Mouse (Mus musculus) kidney, adult 18-20 months (tissue): ENCODE measurements at regions not wholly inside any gene's neighbourhood (a gene's known extent, or its start where the extent isn't known, plus 50 kb on each side); places are given as distances from the start of the nearest gene placed in this dataset.
A peak's percentile ranks its signal among the peaks of the same experiment; 100 is the strongest.

Experiments used
- DNase-seq: peaks from one replicate; pipeline ENCODE4 v3.0.0; 2021

DNA sequence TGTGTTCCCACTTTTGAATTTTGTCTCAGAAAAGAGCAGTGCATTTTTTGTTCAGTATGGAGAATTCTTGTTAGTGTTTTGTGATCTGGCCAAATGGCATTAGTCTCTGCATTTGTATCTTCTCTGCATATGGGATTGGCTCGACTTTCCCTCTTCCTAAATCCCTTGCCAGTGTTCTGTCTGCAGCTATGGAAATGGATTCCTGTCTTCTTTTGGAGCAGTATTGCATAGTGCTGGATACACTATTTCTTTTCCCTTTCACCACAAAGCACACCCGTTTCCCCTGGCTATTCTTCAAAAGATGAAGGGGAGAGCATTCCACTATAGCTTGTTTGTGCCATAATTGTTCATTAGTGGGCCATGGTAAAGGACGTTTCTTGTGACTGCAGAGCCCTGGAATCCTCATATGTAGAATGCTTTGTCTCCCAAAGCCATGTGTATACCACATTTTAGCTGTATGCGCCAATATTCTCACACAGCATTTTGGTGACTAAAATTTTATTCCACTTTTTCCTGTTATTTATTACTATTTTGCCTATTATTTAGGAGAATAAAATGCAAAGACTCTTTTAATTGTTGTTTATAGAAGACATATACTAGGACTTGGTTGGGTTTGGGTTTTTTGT lies 197.8 kb downstream of the Hs3st1 start:
- no peak for DNase-seq

DNA sequence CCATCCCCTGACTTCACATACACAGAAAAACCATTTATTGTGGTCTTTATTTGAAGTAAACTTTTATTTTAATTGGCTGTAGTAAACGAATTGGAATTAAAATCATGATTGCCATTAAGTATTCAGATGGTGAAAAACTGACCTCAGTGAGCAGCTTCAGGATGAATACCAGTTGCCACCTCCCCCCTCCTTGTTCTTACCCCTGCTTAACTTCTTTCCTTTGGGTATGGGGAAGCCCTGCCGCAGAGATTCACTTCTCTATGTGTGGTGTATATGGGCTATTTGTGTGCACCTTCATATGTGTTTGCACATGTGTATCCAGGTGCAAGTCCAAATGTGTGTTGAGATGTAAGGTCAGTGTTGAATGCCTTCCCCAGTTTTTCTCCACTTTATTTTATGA lies 218.2 kb downstream of the Hs3st1 start:
- no peak for DNase-seq

DNA sequence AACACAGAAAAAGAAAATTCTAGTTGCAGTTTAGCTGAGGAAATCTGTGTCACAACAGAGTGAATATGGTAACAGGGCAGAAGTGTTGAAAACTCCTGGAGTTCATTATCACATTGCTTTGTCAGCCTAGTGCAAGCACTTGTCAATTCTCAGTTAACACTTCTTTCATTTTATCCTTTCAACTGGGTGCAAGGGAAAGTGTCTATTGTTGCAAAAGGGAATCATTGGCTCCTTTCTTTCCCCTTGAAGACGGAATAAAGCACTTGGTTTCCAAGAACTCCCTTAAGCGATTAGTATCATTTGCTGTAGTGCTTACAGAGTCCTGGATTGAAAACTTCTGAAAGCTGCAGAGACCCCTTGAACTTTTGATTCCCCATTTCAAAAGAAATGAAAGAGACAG lies 218.9 kb downstream of the Hs3st1 start:
- DNase-seq: no peak

DNA sequence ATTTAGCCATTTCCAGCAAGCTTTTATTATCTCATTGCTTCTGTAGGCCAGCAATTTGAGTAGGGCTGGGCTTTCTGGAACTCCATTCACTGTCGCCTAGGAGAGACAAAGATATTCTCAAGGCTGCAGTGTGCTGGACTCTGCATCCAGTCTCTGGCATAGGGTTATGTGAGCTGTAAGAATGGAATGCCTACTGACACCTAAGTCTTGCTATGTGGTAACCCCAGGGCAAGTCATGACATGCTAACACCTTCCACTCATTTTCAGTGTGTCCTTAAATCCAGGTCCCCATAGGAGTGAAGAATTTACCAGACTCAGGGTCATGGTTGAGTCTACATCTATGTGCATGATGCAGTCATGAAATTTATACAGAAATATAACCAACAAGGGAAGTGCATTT lies 245.0 kb downstream of the Hs3st1 start:
- DNase-seq: no peak

DNA sequence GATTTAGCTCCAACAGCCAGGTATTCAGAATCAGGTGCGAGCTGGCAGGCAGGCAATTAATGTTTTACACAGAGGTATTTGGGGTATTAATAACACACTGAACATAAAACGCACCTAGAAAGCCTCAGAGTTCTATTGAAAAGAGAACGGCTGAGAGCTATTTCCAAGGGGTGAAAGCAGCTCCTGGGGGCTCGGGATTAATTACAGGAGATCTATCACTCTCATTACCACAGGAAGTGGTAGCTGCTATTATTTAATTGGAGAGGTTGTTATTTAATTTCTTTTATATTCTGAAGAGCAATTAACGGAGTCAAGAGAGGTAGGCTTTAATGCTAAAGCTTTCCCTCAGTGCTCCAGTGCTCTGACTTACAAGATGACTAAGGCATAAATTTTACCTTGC lies 272.5 kb downstream of the Hs3st1 start:
- DNase-seq: no peak

DNA sequence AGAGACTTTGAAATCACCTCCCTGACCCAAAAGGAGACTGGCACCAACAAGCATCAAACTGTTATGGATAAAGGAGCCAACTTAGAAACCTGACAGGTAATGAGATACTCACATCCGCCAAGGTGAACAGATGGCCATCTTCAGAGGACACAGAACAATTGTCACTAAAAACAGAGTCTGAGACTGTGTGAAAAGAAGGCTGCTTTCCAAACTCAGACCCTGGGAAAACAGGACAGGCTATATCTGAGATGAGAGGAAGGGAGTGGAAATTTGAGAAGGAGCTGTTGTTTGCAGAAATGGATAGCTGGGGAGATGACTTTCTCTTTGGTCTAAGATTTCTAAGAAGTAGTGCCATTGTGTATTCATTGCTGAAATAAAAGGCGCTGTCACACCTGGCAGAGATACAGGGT lies 297.2 kb downstream of the Hs3st1 start:
- no peak for DNase-seq

DNA sequence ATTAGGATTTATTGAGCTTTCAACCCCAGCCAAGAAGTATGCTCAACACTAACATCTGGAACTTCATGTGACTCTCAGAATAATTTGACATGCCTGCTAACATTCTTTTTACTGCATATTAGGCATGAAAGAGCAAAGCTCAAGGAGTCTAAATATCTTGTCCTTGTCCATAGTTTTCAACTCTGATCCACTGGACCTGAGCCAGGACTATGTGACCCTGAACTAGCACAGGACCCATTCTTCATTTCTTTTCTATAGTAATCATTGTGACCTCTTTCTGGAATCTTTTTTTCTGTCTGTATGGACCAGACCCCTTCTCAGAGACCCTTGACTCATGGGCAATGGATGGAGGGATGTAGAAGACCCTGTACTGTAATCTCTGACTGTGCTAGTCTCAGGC lies 301.6 kb downstream of the Hs3st1 start:
- no peak for DNase-seq

DNA sequence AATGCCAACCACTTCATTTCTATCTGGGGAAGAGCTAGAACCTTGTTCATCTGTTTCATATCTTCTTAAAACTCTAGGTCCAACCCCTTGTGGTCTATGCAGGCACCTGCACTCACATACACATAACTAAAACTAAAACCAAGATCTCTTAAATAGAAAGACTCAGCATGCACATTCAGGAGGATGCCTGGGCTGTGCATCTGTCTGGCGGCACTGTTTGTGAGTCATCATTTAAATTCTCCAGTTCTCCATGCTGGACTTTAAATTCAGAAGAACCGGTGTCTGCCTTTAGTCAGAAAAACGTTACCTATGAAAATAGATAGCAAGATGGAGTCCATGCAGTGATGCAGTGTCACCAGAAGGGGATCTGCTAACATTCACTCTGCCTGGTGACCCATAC lies 314.5 kb downstream of the Hs3st1 start:
- DNase-seq: no peak

DNA sequence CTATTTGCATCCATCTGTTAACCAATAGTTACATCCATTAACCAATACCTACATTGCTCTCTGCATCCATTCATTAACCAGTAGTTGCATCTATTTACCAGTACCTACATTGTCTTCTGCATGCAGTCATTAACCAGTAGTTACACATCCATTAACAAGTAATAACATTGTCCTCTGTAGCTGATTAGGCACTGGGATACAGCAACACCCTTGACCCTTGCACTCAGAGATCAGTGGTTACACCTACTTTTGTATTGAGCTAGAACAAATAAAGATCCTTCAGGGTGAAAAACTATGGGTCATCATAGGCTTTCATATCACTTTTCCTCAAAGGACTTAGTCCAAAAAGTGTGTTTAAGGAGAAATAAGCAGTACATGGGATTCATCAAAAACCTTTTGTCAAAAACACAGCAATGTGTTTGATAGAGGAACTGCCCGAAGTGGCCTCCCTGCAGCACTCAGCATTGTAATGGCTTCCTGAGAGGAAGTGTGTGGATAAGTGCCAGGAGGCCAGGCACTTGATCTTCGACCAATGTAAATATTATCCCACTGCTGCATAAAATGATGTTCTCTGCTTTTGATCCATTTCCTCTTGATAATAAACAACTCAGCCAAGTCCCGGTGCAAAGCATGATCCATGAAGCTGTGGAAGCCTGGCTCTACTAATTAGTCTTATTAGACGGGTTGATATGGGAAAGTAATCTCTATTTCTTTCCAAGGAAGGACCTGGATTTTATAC lies 317.6 kb downstream of the Hs3st1 start:
- peak; percentile 25 for DNase-seq

DNA sequence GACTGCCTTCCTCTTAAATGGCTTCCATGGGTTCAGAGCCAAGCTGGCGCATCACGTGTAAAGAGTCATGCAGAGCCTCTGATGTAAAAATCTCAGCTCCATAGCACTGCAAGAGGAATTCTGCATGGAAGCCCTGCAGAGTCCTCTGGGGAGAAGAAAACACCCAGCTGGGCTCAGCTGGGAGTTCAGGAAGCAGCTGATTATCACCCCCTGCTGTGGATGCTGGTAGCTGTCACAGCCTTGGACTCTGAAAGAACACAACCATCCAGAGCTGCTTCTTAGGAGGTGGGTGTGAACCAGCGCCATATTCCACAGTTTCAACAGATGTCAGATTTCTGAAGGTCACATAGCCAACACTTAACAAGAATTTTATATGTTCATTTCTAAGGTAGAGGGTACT lies 329.2 kb downstream of the Hs3st1 start:
- DNase-seq: no peak

DNA sequence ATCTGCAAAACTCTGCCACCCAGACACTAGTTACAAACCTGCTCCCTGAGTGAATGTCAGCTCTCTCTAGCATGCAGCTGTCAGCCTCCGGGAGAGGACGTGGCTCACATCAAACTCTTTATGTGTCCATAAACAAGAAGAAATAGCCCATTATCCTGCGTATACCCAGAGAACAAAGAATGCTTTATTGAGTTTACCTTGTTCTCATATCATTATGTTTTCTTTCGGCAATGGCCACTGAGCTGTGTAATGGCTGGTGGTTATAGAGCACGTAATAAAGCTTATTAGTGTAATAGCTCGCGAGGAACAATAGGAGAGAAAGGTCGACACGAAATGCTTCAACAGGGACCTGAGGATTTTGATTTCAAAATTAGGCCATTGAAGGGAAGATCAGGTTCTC lies 331.6 kb downstream of the Hs3st1 start:
- DNase-seq: no peak

DNA sequence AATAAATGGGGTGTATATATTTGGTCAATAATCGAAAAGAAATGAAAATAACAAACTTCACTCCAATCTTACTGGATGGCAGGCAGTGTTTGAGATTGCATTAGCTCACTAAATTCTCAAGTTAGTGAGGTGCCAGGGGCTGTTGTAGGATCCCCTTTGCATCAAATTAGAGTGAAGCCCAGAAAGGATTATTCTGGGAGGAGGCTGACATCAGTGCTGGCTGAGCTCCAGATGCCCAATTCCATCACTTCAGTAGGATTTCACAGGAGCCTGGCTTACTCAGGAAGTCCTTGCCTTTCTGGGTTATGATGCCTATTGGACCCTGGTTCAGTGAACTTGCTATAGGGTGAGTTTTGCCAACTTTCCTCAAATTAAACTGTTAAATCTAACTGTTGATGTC lies 336.5 kb downstream of the Hs3st1 start:
- DNase-seq: no peak

DNA sequence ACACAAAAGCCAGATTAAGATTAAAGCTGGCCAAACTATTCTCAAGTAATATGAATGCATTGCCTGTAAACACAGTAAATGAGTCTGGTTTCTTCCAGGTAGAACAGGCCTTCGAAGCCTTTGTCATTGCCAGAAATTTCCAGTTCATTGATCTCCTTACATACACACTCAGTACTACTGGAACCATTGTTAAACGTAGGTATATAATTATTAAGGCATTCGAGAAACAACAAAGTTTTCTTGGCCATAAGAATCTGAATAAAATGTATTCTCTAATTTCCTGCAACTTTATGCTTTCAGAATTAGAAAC lies 337.5 kb downstream of the Hs3st1 start:
- DNase-seq: no peak

DNA sequence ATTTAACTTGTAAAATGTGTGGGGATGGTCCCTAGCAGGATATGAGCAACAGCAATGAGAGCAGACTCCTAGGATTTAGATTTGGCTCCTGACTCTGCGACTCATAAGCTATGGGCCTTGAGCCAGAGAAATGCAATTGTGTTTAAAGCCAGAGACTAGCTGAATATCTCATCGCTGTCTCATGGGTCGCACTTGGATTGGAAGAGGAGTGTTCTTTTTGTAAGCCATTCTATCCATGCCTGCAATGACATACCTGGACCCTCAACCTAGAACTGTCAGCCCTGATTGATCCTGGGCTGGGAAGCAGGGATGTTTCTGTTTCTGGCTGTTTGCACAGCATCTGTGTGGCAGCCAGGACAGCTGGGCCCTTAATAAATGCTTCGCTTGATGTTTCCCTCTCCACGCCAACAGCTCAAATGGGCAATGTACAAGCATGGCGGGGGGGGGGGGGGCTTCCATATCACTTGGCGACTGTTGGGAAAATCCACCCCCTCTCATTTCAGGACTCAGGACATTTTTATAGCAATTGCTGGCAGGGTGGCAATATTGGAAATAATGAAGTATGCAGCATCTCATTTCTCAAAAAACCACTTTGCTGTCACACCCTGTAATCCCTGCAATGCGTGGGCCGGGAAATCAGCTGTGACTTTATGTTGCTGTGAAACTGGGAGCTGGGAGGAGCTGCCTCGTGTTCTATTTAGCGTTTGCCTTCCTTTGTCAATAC lies 338.0 kb downstream of the Hs3st1 start:
- no peak for DNase-seq

DNA sequence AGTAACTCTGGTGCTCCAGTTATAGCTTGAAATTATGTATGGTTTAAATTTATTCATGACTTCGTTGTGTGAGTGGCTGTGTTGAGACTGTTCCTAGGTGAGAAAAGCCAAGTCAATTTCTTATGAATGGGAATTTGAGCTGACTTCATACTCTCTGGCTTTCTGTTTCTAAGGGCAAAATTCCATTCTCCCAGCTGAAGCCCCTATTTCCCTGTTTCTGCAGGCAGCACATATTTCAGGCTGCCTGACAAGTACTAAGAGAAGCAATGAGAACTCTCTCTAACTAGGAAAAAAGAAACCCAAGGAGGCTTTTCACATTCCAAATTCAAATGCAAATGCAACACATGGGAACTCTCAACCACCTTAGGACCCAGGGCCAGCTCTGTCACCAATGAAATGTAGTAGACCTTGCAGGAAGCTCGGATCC lies 338.7 kb downstream of the Hs3st1 start:
- DNase-seq: no peak

DNA sequence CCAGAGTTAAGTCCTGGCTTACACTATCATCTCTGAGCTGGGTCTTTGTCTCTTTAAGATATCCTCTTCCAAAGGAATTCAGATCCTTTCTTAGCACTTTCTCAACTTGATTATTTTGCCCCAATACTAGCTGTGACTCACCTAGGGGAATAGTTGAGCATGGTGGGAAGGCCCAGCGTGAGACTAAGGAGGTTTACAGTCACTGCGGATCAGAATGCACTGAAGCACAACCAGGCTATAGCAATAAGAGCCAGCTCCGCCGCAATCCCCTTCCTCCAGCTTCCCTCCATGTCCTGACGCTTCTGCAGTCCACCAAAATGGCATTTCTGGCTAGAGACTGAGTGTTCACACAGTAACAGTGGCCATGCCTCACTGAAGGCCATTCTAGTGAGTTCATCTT lies 342.5 kb downstream of the Hs3st1 start:
- no peak for DNase-seq

DNA sequence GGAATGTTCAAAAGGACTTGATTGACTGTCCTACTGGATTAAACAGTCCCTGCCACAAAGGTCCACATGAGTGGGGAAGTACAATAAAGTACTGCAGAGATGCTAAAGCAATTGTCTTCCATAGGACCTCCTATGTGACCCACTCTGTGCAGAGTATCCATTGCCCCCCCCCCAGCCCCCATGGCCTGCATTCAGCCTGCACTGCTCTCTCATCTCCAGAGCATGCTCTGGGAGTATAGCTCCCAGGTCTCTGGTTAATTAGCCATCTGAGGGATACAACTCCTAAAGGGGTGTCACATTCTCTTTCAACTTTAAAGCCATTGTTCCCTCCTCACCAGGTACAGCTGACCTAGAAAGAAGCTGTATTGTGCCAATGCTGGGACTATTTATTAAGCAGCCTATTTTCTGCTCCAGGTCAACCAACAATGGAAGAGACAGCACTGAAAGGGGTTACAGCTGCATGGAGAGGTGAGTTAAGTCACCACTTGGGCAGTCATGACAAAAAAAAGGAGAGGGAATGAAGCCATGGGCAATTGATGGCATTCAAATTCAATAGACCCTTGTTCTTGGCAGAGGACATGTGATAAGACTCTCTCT lies 364.8 kb downstream of the Hs3st1 start:
- DNase-seq: no peak

DNA sequence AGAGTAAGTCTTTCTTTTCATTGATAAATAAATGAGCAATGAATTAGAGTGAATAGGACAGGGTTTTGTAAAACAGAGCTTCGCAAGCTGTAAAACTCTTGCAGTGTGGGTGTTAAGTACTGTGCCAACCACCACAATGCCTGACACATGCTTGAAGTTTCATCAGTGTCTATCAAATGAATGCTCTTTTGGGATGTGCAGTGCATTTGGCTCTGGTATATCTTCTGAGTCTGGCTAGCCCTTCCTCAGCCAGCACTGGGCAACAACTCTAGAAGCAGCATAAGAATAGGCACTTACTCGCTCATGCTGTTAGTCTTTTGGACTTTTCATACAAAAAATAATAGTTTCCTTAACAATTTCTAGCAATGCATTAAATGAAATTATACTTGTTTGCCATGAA lies 370.9 kb downstream of the Hs3st1 start:
- DNase-seq: no peak

DNA sequence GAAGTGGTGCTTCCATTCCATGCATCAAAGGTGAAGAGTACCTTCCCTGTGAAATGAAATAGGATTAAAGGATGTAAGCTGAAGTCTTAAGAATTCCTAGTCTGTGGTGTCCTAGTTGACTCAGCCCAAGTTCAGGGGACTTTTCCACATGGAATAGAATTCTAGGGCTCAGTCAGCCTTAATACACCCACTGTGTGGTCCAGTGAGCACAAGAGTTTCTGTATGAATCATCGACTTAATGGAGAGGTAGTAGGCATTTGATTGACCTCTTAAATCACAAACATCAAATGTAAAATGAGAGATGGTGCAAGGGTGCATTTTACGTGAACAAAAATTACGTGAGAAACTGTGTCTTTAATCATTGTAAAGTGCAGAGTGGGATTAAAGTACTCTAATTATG lies 381.1 kb downstream of the Hs3st1 start:
- no peak for DNase-seq

DNA sequence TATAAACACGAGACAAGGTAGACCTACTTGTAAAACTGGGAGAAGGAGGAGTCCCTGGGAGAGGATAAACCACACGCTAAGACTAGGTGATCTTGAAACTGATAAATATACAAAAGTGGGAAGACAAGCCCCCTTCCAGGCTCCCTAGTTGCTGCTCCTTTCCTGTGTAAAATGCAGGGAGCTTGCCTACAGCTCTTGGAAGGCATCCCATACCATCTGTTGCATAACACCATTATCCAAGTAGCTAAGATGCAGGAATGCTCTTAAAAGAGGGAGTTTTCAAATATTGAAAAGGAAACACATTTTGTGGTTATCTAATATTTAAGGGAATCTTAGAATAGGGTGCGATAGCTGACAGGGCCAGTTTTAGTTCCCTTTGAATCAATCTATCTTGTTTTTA lies 406.6 kb downstream of the Hs3st1 start:
- no peak for DNase-seq

DNA sequence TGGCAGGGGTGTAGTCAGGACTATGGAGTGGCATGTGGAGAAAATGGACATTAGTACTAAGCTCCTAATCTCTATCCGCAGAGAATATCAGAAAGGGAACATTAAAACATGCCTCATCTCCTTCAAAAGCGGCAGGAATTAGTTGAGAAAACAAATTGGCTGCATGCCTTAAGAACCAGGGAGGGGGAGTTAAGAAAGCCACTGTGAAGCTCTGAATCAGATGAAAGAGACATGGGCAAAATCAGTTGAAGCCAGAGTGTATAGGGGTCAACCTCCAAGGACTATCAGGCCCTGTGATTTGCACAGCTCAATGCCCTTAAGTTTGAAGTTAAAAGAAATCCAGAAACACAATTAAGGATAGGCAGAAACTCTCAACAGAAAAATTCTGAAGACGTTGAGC lies 408.3 kb downstream of the Hs3st1 start:
- no peak for DNase-seq

DNA sequence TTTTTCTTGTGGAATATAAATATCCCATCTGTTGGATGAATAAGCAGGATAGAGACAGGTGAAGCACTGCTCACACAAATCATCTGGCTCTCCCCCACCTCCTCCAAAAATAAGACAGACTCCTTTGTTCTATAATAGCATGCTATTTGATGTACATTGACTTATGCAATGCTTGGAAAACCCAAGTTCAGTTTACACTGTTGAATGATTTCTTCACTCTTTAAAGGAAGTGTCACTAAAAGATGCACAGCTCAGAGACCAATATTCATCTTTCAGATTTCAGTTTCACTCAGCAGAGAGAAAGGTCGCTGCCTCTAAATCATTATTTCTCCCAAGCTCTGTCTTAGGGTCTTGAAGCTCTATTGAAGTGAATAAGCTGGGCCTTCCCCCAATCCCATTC lies 417.4 kb downstream of the Hs3st1 start:
- no peak for DNase-seq

DNA sequence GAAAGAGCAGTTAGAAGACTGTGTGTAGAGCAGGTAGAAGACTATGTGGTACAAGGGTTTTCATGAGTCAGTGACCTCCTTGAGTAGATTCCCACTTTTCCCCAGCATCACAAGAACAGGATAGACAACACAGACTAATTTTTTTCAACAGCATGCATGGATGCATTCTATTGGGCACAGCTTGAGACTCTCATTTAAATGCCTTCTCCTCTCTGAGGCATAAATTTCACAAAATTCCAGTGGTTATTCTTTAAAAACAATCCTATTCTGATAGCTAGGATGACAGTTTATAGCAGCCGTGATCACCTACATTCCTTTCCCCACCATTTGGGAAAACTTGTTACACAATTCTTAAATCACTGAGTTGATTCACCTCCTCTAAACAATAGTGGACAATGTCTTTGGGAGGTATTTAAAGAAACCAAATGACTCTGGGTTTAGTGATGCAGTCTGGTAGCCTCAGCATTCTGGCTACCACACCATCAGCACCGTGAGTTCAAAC lies 418.7 kb downstream of the Hs3st1 start:
- no peak for DNase-seq

DNA sequence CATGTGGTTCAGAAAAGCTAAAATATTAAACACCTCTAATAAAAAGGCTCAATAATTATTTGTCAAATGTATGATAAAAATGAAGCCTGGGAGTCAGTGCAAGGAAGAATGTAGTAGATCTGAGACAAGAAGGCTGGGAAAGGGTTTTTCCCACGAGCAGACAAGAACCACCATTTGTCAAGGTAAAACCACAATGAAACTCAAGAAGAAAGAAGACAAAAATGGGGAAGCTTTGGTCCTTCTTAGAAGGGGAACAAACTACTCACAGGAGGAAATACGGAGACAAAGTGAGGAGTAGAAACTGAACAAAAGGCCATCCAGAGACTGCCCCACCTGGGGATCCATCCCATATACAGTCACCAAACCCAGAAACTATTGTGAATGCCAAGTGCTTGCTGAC lies 420.0 kb downstream of the Hs3st1 start:
- DNase-seq: no peak
